Mouse (Mus musculus) heart, embryonic 11.5 days (tissue): ENCODE data around the gene Slc1a5. TPM values are rescaled to one million over a fixed set of nuclear protein-coding genes. Genes with fewer than 3 reads are reported as not detected.

Experiments
- ATAC-seq: fragments of 200-750 bp; cut with Nextera tagmentation; replicated peaks from 2 replicates; pipeline ENCODE4 v1.8.0; 2017; ENCODE audit warnings: moderate library complexity; ENCODE audit not compliant: insufficient number of reproducible peaks, low FRiP score, low TSS enrichment
- H3K27ac ChIP-seq: fragments of 300-500 bp; sonication (generic); 2 replicates; pipeline ENCODE4 v1.5.1; 2014; ENCODE audit warnings: mild to moderate bottlenecking, low read depth, low read length
- H3K27me3 ChIP-seq: fragments of 300-500 bp; sonication (generic); 2 replicates; pipeline ENCODE4 v1.6.1; 2014; ENCODE audit warnings: mild to moderate bottlenecking, low read length, mixed read lengths; ENCODE audit not compliant: control insufficient read depth, insufficient read depth
- H3K36me3 ChIP-seq: fragments of 300-500 bp; sonication (generic); 2 replicates; pipeline ENCODE4 v1.6.1; 2014; ENCODE audit warnings: mild to moderate bottlenecking, low read length, moderate library complexity, mixed read lengths; ENCODE audit not compliant: control insufficient read depth, insufficient read depth
- H3K4me1 ChIP-seq: fragments of 300-500 bp; sonication (generic); 2 replicates; pipeline ENCODE4 v1.6.1; 2014; ENCODE audit warnings: low read length; ENCODE audit not compliant: control insufficient read depth, insufficient read depth
- H3K4me2 ChIP-seq: fragments of 300-500 bp; sonication (generic); 2 replicates; pipeline ENCODE4 v1.6.1; 2014; ENCODE audit warnings: mild to moderate bottlenecking, moderate library complexity
- H3K4me3 ChIP-seq: fragments of 300-500 bp; sonication (generic); 2 replicates; pipeline ENCODE4 v1.5.1; 2014; ENCODE audit warnings: low read depth, low read length
- H3K9ac ChIP-seq: fragments of 300-500 bp; sonication (generic); 2 replicates; pipeline ENCODE4 v1.6.1; 2014; ENCODE audit warnings: mild to moderate bottlenecking, low read depth, low read length, moderate library complexity
- H3K9me3 ChIP-seq: fragments of 300-500 bp; sonication (generic); replicated peaks from 2 replicates; pipeline ENCODE4 v1.6.1; 2016; ENCODE audit warnings: low read length; ENCODE audit not compliant: control insufficient read depth
- WGBS: fragments of 180-500 bp; shearing (Covaris S2); extraction: QIAGEN DNeasy Blood & Tissue Kit; methylation state at CpG from one replicate; pipeline ENCODE4 v1.1.7; 2014; ENCODE audit not compliant: insufficient replicate concordance; 5-methylcytosine and 5-hydroxymethylcytosine counted together
- polyA plus RNA-seq: library from polyadenylated mRNA; unstranded; fragments of >200 nt; fragmentation: Nextera tagmentation; extraction: Ambion mirVana; gene quantifications from 2 replicates; pipeline ENCODE4 v1.2.1, GENCODE M21; 2014

Gene Slc1a5
- polyA plus RNA-seq, 1 experiment from 2014 or later: 30.1 TPM

GRCm38 (mm10) chr7:16785541-16786083 lies 4.5 kb downstream of the Slc1a5 start:
- Histone ChIP-seq H3K4me3 (no peak overlapping the region), H3K9me3 (no peaks in the 10 kb centered on the region), H3K4me2 (peak overlapping the region; percentile 6; the same call in 1 of the 2 replicates), H3K36me3 (peaks cover 5% of the 10 kb centered on the region; the same call in 1 of the 2 replicates), H3K4me1 (peaks cover 17% of the 10 kb centered on the region), H3K9ac (peak overlapping the region; percentile 49; the same call in 1 of the 2 replicates), H3K27ac (no peak overlapping the region), H3K27me3 (no peaks in the 10 kb centered on the region)
- 75% methylated on average over 8 of the region's 8 CpGs for WGBS
- ATAC-seq: no peak

- H3K9me3 ChIP-seq: no peaks in the 10 kb centered on the region
- no peak overlapping the region for H3K27ac ChIP-seq
- peaks cover 12% of the 10 kb centered on the region for H3K36me3 ChIP-seq
- H3K27me3 ChIP-seq: no peaks in the 10 kb centered on the region
- ATAC-seq: no peak
- H3K4me1 ChIP-seq: no peaks in the 10 kb centered on the region
- 77% methylated on average over 5 of the region's 5 CpGs for WGBS
- H3K9ac ChIP-seq: no peak overlapping the region
- no peak overlapping the region for H3K4me2 ChIP-seq
- H3K4me3 ChIP-seq: no peak overlapping the region
Measured at GRCm38 (mm10) chr7:16792316-16792715, 11.2 kb downstream of the Slc1a5 start.

DNA sequence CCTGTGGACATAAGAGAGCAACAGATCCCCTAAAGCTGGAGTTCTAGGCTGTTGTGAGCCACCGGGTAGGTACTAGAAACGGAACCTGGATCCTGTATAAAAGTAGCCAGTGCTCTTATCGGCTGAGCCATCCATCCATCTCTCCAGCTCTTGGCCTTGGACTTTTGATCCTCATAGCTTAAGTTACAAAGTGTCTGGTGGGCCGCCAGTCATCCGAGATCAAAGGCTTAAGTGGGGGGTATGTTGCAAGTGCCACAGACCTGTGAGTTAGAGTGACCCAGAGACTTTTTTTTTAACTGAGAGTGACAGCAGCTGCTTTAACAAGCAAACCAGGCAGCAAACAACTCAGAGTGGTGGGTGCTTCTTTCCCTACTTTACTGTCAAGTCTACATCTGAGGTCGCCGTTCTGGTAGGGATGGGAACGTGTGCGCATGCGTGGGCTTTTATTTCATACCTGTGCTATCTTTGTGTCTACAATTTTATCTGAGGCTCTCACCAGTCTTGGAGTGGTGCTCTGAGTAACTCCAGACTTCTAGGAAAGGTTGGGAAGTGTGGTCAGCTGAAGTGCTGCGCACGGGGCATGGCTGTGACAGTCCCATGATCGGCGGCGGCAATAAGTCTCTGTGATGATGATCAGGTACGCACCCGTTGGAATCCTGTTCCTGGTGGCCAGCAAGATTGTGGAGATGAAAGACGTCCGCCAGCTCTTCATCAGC lies 12.0 kb downstream of the Slc1a5 start:
- Histone ChIP-seq H3K9ac (no peak overlapping the region), H3K27ac (peak overlapping the region; percentile 22; the same call in 1 of the 2 replicates), H3K4me2 (peak overlapping the region; percentile 49), H3K27me3 (no peaks in the 10 kb centered on the region), H3K4me3 (peak overlapping the region; percentile 10; the same call in 1 of the 2 replicates), H3K4me1 (no peaks in the 10 kb centered on the region), H3K36me3 (peaks cover 12% of the 10 kb centered on the region), H3K9me3 (no peaks in the 10 kb centered on the region)
- WGBS: 58% methylated on average over 19 of the region's 19 CpGs
- ATAC-seq: 0 out of 2 replicates have a peak, but pooled peaks have one; percentile 28

GRCm38 (mm10) chr7:16794886-16795285 lies 13.7 kb downstream of the Slc1a5 start:
- H3K4me1 ChIP-seq: no peaks in the 10 kb centered on the region
- 91% methylated on average over 5 of the region's 5 CpGs for WGBS
- no peak for ATAC-seq
- H3K36me3 ChIP-seq: peaks cover 12% of the 10 kb centered on the region
- no peak overlapping the region for H3K4me2 ChIP-seq
- H3K27me3 ChIP-seq: no peaks in the 10 kb centered on the region
- no peaks in the 10 kb centered on the region for H3K9me3 ChIP-seq
- H3K9ac ChIP-seq: no peak overlapping the region
- H3K4me3 ChIP-seq: no peak overlapping the region
- H3K27ac ChIP-seq: no peak overlapping the region

- no peaks in the 10 kb centered on the region for H3K9me3 ChIP-seq
- WGBS: 32% methylated on average over 8 of the region's 8 CpGs
- H3K4me3 ChIP-seq: no peak overlapping the region
- H3K27ac ChIP-seq: no peak overlapping the region
- H3K9ac ChIP-seq: no peak overlapping the region
- H3K27me3 ChIP-seq: no peaks in the 10 kb centered on the region
- peaks cover 5% of the 10 kb centered on the region; the same call in 1 of the 2 replicates for H3K36me3 ChIP-seq
- no peak overlapping the region for H3K4me2 ChIP-seq
- no peaks in the 10 kb centered on the region for H3K4me1 ChIP-seq
- ATAC-seq: no peak
Measured at GRCm38 (mm10) chr7:16804409-16805028, 23.4 kb downstream of the Slc1a5 start.

- Histone ChIP-seq H3K4me2 (no peak overlapping the region), H3K9me3 (no peaks in the 10 kb centered on the region), H3K4me3 (no peak overlapping the region), H3K9ac (no peak overlapping the region), H3K4me1 (peaks cover 12% of the 10 kb centered on the region; the same call in 1 of the 2 replicates), H3K36me3 (peaks cover 5% of the 10 kb centered on the region; the same call in 1 of the 2 replicates), H3K27ac (no peak overlapping the region), H3K27me3 (peaks cover 22% of the 10 kb centered on the region)
- WGBS: 84% methylated on average over 9 of the region's 9 CpGs
- no peak for ATAC-seq
Measured at GRCm38 (mm10) chr7:16807936-16808335, 26.8 kb downstream of the Slc1a5 start.

DNA sequence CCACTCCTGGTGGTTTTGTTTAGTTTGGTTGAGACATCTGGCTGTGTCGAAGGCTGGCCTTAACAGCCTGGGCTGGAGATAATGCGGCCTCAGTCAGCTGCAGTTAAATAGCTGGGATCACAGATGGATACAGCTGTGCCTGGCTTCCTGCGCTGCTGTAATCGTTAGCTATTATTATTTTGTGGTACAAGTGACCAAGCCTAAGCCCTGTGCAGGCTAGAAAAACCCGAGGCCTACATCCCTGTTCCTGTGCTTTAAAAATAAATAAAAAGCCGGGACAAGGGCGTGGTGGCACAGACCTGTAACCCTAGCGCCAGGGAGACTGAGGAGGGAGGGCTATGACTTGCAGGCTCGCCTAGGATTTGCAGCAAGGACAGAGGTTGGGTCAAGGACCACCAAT lies 27.5 kb downstream of the Slc1a5 start:
- H3K4me2 ChIP-seq: no peak overlapping the region
- H3K4me1 ChIP-seq: peaks cover 12% of the 10 kb centered on the region; the same call in 1 of the 2 replicates
- no peak overlapping the region for H3K4me3 ChIP-seq
- 76% methylated on average over 9 of the region's 9 CpGs for WGBS
- no peak overlapping the region for H3K9ac ChIP-seq
- peaks cover 22% of the 10 kb centered on the region for H3K27me3 ChIP-seq
- no peak overlapping the region for H3K27ac ChIP-seq
- no peak for ATAC-seq
- H3K9me3 ChIP-seq: no peaks in the 10 kb centered on the region
- H3K36me3 ChIP-seq: peaks cover 8% of the 10 kb centered on the region

- no peaks in the 10 kb centered on the region for H3K9me3 ChIP-seq
- ATAC-seq: no peak
- H3K27ac ChIP-seq: no peak overlapping the region
- peaks cover 22% of the 10 kb centered on the region for H3K27me3 ChIP-seq
- H3K36me3 ChIP-seq: peaks cover 9% of the 10 kb centered on the region
- H3K4me2 ChIP-seq: no peak overlapping the region
- H3K9ac ChIP-seq: no peak overlapping the region
- peaks cover 12% of the 10 kb centered on the region; the same call in 1 of the 2 replicates for H3K4me1 ChIP-seq
- no peak overlapping the region for H3K4me3 ChIP-seq
- 20% methylated on average over 10 of the region's 10 CpGs for WGBS
Measured at GRCm38 (mm10) chr7:16809739-16810138, 28.6 kb downstream of the Slc1a5 start.
